Mouse (Mus musculus) ES-Bruce4 (cell line): Measurements from ENCODE around the gene Tmem216.

Source experiments
- CTCF ChIP-seq: IDR thresholded peaks from one replicate; pipeline ENCODE4 v1.8.1; 2011; ENCODE audit warnings: low read depth, low read length
- EP300 ChIP-seq: IDR thresholded peaks from 2 replicates; pipeline ENCODE4 v1.6.1; 2011; ENCODE audit warnings: low read depth, low read length; ENCODE audit not compliant: insufficient read depth
- POLR2A ChIP-seq: IDR thresholded peaks from one replicate; pipeline ENCODE4 v1.8.1; 2011; ENCODE audit warnings: low read length; ENCODE audit not compliant: insufficient read depth

DNA sequence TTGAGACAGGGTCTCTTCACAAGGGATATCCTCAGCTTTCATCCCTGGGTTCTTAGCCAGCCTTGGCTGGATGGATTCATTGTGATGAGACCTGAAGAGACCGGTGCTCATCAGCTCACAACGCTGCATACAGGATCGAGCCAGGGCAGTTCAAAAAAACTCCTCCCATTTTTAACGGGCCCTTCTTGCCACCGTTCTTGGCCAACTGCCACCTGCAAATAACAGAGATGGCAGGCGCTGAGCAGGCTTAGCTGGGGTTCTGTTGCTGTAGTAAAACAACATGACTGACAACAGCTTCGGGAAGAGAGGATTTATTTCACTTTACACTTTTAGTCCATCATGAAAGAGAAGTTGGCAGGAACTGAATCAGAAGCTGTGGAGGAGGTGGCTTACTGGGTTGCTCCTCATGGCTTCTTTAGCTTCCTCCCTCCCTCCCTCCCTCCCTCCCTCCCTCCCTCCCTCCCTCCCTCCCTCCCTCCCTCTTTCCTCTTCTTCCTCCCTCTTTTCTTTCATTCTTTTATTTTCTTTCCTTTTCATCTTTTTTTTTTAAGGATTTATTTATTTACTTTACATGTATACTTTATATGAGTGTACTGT lies 27.6 kb upstream of the Tmem216 start:
- TF ChIP-seq POLR2A (no peak), CTCF (no peak), EP300 (no peak)
